Mouse (Mus musculus) midbrain, embryonic 16.5 days (tissue): ENCODE measurements around the gene Ndufa6. TPM values are rescaled to one million over a fixed set of nuclear protein-coding genes. Genes with fewer than 3 reads are reported as not detected.

Experiments
- ATAC-seq: fragments of 200-750 bp; cut with Nextera tagmentation; 2 replicates; pipeline ENCODE4 v1.8.0; 2017; ENCODE audit warnings: moderate TSS enrichment
- H3K27ac ChIP-seq: fragments of 300-500 bp; sonication (generic); 2 replicates; pipeline ENCODE4 v1.5.1; 2014; ENCODE audit warnings: mild to moderate bottlenecking, low read length, mixed read lengths
- H3K27me3 ChIP-seq: fragments of 300-500 bp; sonication (generic); 2 replicates; pipeline ENCODE4 v1.6.1; 2014; ENCODE audit warnings: low read depth, low read length, mixed read lengths; ENCODE audit not compliant: control insufficient read depth, insufficient read depth
- H3K36me3 ChIP-seq: fragments of 300-500 bp; sonication (generic); 2 replicates; pipeline ENCODE4 v1.6.1; 2014; ENCODE audit warnings: mild to moderate bottlenecking, low read length, moderate library complexity, mixed read lengths; ENCODE audit not compliant: control insufficient read depth, insufficient read depth
- H3K4me1 ChIP-seq: fragments of 300-500 bp; sonication (generic); 2 replicates; pipeline ENCODE4 v1.6.1; 2014; ENCODE audit warnings: mild to moderate bottlenecking, low read length, mixed read lengths; ENCODE audit not compliant: control insufficient read depth, insufficient read depth
- H3K4me2 ChIP-seq: fragments of 300-500 bp; sonication (generic); 2 replicates; pipeline ENCODE4 v1.6.1; 2014; ENCODE audit warnings: mild to moderate bottlenecking, low read length, mixed read lengths
- H3K4me3 ChIP-seq: fragments of 300-500 bp; sonication (generic); 2 replicates; pipeline ENCODE4 v1.5.1; 2014; ENCODE audit warnings: low read depth, mild to moderate bottlenecking, low read length, moderate library complexity, mixed read lengths
- H3K9ac ChIP-seq: fragments of 300-500 bp; sonication (generic); 2 replicates; pipeline ENCODE4 v1.6.1; 2014; ENCODE audit warnings: low read depth, low read length, mixed read lengths
- H3K9me3 ChIP-seq: fragments of 300-500 bp; sonication (generic); replicated peaks from 2 replicates; pipeline ENCODE4 v1.6.1; 2014; ENCODE audit warnings: mild to moderate bottlenecking, low read length, mixed read lengths; ENCODE audit not compliant: control insufficient read depth, poor library complexity, severe bottlenecking
- WGBS: fragments of 180-500 bp; shearing (Covaris S2); extraction: QIAGEN DNeasy Blood & Tissue Kit; methylation state at CpG from one replicate; pipeline ENCODE4 v1.1.7; 2014; 5-methylcytosine and 5-hydroxymethylcytosine counted together
- polyA plus RNA-seq: library from polyadenylated mRNA; unstranded; fragments of >200 nt; fragmentation: Nextera tagmentation; extraction: Ambion mirVana; gene quantifications from 2 replicates; pipeline ENCODE4 v1.2.1, GENCODE M21; 2015

Ndufa6 gene
- polyA plus RNA-seq, 1 experiment from 2014 or later, result 346 TPM

- Histone ChIP-seq H3K9me3 (no peaks in the 10 kb centered on the region), H3K27ac (no peak overlapping the region; the same call in 1 of the 2 replicates), H3K27me3 (no peaks in the 10 kb centered on the region; the same call in 1 of the 2 replicates), H3K36me3 (peaks cover 10% of the 10 kb centered on the region), H3K4me3 (peak overlapping the region; percentile 53; the same call in 1 of the 2 replicates), H3K4me1 (peaks cover 15% of the 10 kb centered on the region), H3K4me2 (peak overlapping the region; percentile 75), H3K9ac (peak overlapping the region; percentile 27; the same call in 1 of the 2 replicates)
- no peak for ATAC-seq
- WGBS, result 86% methylated on average over 4 of the region's 4 CpGs
Measured at GRCm38 (mm10) chr15:82347303-82347676, 6.8 kb downstream of the Ndufa6 start.

DNA sequence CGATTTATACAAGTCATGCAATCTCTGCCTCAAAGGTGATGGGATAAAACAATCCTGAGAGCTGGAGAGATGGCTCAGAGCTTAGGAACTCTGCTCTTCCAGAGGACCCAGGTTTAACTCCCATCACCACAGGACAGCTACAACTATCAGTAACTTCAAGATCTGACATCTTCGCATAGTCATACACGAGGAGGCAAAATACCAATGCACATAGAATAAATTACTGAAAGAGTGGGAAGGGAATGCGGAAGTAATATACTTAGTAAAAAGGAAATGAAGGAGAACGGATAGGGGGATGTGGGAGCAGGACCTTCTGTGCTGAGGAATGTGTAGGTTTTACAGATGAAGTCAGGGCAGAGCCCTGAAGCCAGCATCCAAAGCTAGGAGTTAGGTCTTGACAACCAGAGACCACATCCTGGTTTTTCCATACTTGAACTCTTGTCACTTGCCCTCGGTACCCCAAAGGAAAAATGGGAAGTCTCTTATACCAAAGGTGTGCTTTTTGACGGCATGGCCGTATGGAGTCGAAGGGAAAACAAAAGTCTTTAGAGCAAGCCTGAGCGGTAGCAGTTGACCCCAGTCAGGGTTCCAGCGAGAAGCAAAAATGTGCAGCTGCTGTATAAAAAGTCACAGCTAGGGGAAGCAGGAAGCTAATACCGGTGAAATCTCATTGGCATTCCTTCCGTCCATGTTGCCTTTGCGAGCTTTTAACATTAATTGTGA is 7.4 kb downstream of the Ndufa6 start:
- H3K9ac ChIP-seq, result peak overlapping the region; percentile 72
- peak overlapping the region; percentile 75 for H3K4me2 ChIP-seq
- H3K9me3 ChIP-seq, result no peaks in the 10 kb centered on the region
- 65% methylated on average over 14 of the region's 14 CpGs for WGBS
- H3K27me3 ChIP-seq, result no peaks in the 10 kb centered on the region; the same call in 1 of the 2 replicates
- peak overlapping the region; percentile 53 for H3K4me3 ChIP-seq
- ATAC-seq, result peak; percentile 0; the same call in 1 of the 2 replicates
- peak overlapping the region; percentile 87 for H3K27ac ChIP-seq
- H3K4me1 ChIP-seq, result peaks cover 10% of the 10 kb centered on the region
- peaks cover 10% of the 10 kb centered on the region for H3K36me3 ChIP-seq

- Histone ChIP-seq H3K9ac (peak overlapping the region; percentile 72), H3K27ac (peak overlapping the region; percentile 87), H3K4me1 (peaks cover 12% of the 10 kb centered on the region), H3K4me2 (peak overlapping the region; percentile 75), H3K9me3 (no peaks in the 10 kb centered on the region), H3K4me3 (peak overlapping the region; percentile 53), H3K36me3 (peaks cover 10% of the 10 kb centered on the region), H3K27me3 (no peaks in the 10 kb centered on the region; the same call in 1 of the 2 replicates)
- peak; percentile 99 for ATAC-seq
- under 1% methylated on average over 51 of the region's 51 CpGs for WGBS
Measured at GRCm38 (mm10) chr15:82345820-82346470, 8.2 kb downstream of the Ndufa6 start.

- Histone ChIP-seq H3K27me3 (peaks cover 7% of the 10 kb centered on the region), H3K9ac (no peak overlapping the region), H3K4me1 (peaks cover 12% of the 10 kb centered on the region), H3K4me3 (no peak overlapping the region), H3K36me3 (peaks cover 10% of the 10 kb centered on the region), H3K27ac (no peak overlapping the region), H3K4me2 (no peak overlapping the region), H3K9me3 (no peaks in the 10 kb centered on the region)
- no peak for ATAC-seq
- 90% methylated on average over 6 of the region's 6 CpGs for WGBS
Measured at GRCm38 (mm10) chr15:82344971-82345370, 9.2 kb downstream of the Ndufa6 start.

DNA sequence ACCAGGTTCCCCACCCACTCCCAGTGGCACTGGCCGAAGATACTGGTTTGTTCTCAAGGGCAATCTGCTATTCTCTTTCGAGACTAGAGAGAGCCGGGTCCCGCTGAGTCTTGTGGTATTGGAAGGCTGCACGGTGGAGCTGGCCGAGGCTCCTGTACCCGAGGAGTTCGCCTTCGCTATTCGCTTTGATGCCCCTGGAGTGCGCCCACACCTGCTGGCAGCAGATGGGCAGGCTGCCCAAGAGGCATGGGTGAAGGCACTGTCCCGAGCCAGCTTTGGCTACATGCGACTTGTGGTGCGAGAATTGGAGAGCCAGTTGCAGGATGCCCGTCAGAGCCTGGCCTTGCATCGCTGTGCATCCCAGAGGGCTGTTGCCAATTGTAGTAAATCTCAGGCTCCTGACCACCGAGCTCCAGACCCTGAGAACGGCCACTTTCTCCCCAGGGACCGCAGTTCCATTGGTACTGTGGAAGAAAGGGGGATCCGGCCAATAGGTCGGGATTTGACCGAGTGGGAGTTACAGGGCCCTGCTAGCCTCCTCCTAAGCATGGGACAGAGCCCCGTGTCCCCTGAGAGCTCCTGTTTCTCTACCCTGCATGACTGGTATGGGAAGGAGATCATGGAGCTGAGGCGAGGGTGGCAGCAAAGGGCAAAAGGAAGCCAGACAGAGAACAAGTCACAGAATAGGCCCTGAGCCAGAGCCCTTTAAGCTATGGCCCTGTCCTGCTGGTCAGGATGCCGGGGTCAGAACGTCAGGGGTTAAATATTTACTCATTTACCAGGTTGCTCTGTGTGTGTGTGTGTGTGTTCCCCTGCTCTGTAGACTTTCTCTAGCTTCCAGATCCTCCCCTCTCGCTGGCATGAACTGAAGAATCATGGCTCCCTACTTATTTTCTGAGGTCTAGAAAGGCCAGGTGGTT is 10.5 kb downstream of the Ndufa6 start:
- H3K36me3 ChIP-seq, result peaks cover 7% of the 10 kb centered on the region
- H3K4me3 ChIP-seq, result no peak overlapping the region
- no peak overlapping the region for H3K9ac ChIP-seq
- H3K27ac ChIP-seq, result no peak overlapping the region
- peaks cover 12% of the 10 kb centered on the region for H3K4me1 ChIP-seq
- H3K27me3 ChIP-seq, result peaks cover 7% of the 10 kb centered on the region
- H3K9me3 ChIP-seq, result no peaks in the 10 kb centered on the region
- no peak for ATAC-seq
- no peak overlapping the region for H3K4me2 ChIP-seq
- 92% methylated on average over 27 of the region's 27 CpGs for WGBS

- WGBS, result 76% methylated on average over 5 of the region's 5 CpGs
- Histone ChIP-seq H3K9ac (no peak overlapping the region), H3K4me1 (peaks cover 20% of the 10 kb centered on the region), H3K4me2 (no peak overlapping the region), H3K9me3 (no peaks in the 10 kb centered on the region), H3K36me3 (no peaks in the 10 kb centered on the region), H3K27me3 (peaks cover 7% of the 10 kb centered on the region), H3K27ac (no peak overlapping the region), H3K4me3 (no peak overlapping the region)
- ATAC-seq, result no peak
Measured at GRCm38 (mm10) chr15:82342543-82342935, 11.6 kb downstream of the Ndufa6 start.

- no peak for ATAC-seq
- Histone ChIP-seq H3K27ac (no peak overlapping the region), H3K4me3 (no peak overlapping the region), H3K36me3 (no peaks in the 10 kb centered on the region), H3K4me1 (peaks cover 16% of the 10 kb centered on the region), H3K27me3 (peaks cover 7% of the 10 kb centered on the region), H3K9ac (no peak overlapping the region), H3K9me3 (no peaks in the 10 kb centered on the region), H3K4me2 (no peak overlapping the region)
- 72% methylated on average over 15 of the region's 15 CpGs for WGBS
Measured at GRCm38 (mm10) chr15:82341675-82342542, 12.2 kb downstream of the Ndufa6 start.

GRCm38 (mm10) chr15:82341036-82341501 is 13.1 kb downstream of the Ndufa6 start:
- ATAC-seq, result no peak
- no peaks in the 10 kb centered on the region for H3K36me3 ChIP-seq
- 5% methylated on average over 39 of the region's 40 CpGs for WGBS
- H3K4me1 ChIP-seq, result peaks cover 12% of the 10 kb centered on the region
- H3K4me3 ChIP-seq, result peak overlapping the region; percentile 29
- H3K4me2 ChIP-seq, result peak overlapping the region; percentile 50
- H3K9ac ChIP-seq, result peak overlapping the region; percentile 56
- peaks cover 7% of the 10 kb centered on the region for H3K27me3 ChIP-seq
- no peak overlapping the region for H3K27ac ChIP-seq
- no peaks in the 10 kb centered on the region for H3K9me3 ChIP-seq
